Mouse (Mus musculus) limb, embryonic 15.5 days (tissue): ENCODE results near the gene A530016L24Rik. TPM values are rescaled to one million over a fixed set of nuclear protein-coding genes. Genes with fewer than 3 reads are reported as not detected.

Experiments
- ATAC-seq: fragments of 200-750 bp; cut with Nextera tagmentation; 2 replicates; pipeline ENCODE4 v1.8.0; 2017; ENCODE audit warnings: low read depth, moderate TSS enrichment; ENCODE audit not compliant: insufficient number of reproducible peaks, low FRiP score, low TSS enrichment
- H3K27ac ChIP-seq: fragments of 300-500 bp; sonication (generic); 2 replicates; pipeline ENCODE4 v1.5.1; 2015; ENCODE audit warnings: moderate library complexity, mild to moderate bottlenecking, inconsistent platforms
- H3K27me3 ChIP-seq: fragments of 300-500 bp; sonication (generic); 2 replicates; pipeline ENCODE4 v1.6.1; 2015; ENCODE audit warnings: inconsistent platforms
- H3K36me3 ChIP-seq: fragments of 300-500 bp; sonication (generic); 2 replicates; pipeline ENCODE4 v1.6.1; 2015; ENCODE audit warnings: inconsistent platforms
- H3K4me1 ChIP-seq: fragments of 300-500 bp; sonication (generic); 2 replicates; pipeline ENCODE4 v1.6.1; 2015; ENCODE audit warnings: inconsistent platforms
- H3K4me2 ChIP-seq: fragments of 300-500 bp; sonication (generic); 2 replicates; pipeline ENCODE4 v1.6.1; 2015; ENCODE audit warnings: mild to moderate bottlenecking, inconsistent platforms
- H3K4me3 ChIP-seq: fragments of 300-500 bp; sonication (generic); 2 replicates; pipeline ENCODE4 v1.5.1; 2015; ENCODE audit warnings: mild to moderate bottlenecking, inconsistent platforms
- H3K9ac ChIP-seq: fragments of 300-500 bp; sonication (generic); 2 replicates; pipeline ENCODE4 v1.6.1; 2015; ENCODE audit warnings: inconsistent platforms
- H3K9me3 ChIP-seq: fragments of 300-500 bp; sonication (generic); 2 replicates; pipeline ENCODE4 v1.6.1; 2016; ENCODE audit warnings: inconsistent platforms
- WGBS: fragments of 180-500 bp; shearing (Covaris S2); methylation state at CpG from one replicate; pipeline ENCODE4 v1.1.7; 2015; 5-methylcytosine and 5-hydroxymethylcytosine counted together
- polyA plus RNA-seq: library from polyadenylated mRNA; unstranded; fragments of >200 nt; fragmentation: Nextera tagmentation; extraction: Ambion mirVana; gene quantifications from 2 replicates; pipeline ENCODE4 v1.2.1, GENCODE M21; 2015

Gene A530016L24Rik
- polyA plus RNA-seq, result 0.47 and 0.50 TPM in 2 replicates

GRCm38 (mm10) chr12:112489134-112489533, at the start of gene A530016L24Rik:
TSS of gene A530016L24Rik (plus strand) at chr12:112489448.
- H3K36me3 ChIP-seq, result no peaks in the 10 kb centered on the region
- H3K4me1 ChIP-seq, result peaks cover 28% of the 10 kb centered on the region
- H3K9ac ChIP-seq, result no peak within 1 kb of the TSS
- no peak for ATAC-seq
- no peaks in the 10 kb centered on the region for H3K27me3 ChIP-seq
- H3K4me3 ChIP-seq, result no peak within 1 kb of the TSS
- H3K9me3 ChIP-seq, result no peaks in the 10 kb centered on the region
- WGBS, result 86% methylated on average over 8 of the region's 8 CpGs
- H3K27ac ChIP-seq, result peak within 1 kb of the TSS; percentile 71
- H3K4me2 ChIP-seq, result 0 out of 2 replicates have a peak within 1 kb of the TSS, but pooled peaks have one; percentile 0

DNA sequence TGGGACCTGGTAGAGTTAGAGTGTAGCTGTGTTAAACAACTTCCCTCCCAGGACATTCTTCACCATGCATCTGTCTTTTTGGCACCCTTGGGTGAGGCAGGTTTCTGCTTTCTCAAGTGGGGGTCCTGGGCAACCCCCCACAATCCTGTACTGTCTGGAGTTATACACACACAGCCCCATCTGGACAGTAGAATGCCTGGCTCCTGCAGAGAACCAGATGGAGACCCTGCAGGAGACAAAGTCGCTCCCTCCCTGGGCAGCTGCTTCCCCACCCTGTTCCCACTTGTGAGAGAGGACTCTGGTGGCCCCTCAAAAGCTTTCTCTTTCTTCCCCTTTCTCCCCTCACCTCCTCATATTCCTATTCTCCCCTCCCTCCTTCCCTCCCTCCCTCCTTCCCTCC, 49.3 kb upstream of the A530016L24Rik start:
- Histone ChIP-seq H3K4me2 (no peak overlapping the region), H3K4me3 (no peak overlapping the region), H3K9ac (no peak overlapping the region), H3K27me3 (no peaks in the 10 kb centered on the region), H3K27ac (no peak overlapping the region), H3K4me1 (peaks cover 10% of the 10 kb centered on the region), H3K36me3 (no peaks in the 10 kb centered on the region), H3K9me3 (no peaks in the 10 kb centered on the region)
- no peak for ATAC-seq
- 17% methylated on average over 1 of the region's 1 CpGs for WGBS

- no peak overlapping the region for H3K4me2 ChIP-seq
- WGBS, result 52% methylated on average over 18 of the region's 18 CpGs
These were observed 40.0 kb upstream of the A530016L24Rik start for GRCm38 (mm10) chr12:112449144-112449827.

GRCm38 (mm10) chr12:112449828-112450180, 39.4 kb upstream of the A530016L24Rik start:
- H3K4me3 ChIP-seq, result no peak overlapping the region
- H3K27me3 ChIP-seq, result no peaks in the 10 kb centered on the region
- H3K4me2 ChIP-seq, result no peak overlapping the region
- H3K4me1 ChIP-seq, result peaks cover 10% of the 10 kb centered on the region; the same call in 1 of the 2 replicates
- H3K27ac ChIP-seq, result peak overlapping the region; percentile 17; the same call in 1 of the 2 replicates
- whole genome bisulfite sequencing, result 43% methylated on average over 8 of the region's 8 CpGs
- no peak overlapping the region for H3K9ac ChIP-seq
- H3K9me3 ChIP-seq, result no peaks in the 10 kb centered on the region
- ATAC-seq, result no peak
- H3K36me3 ChIP-seq, result no peaks in the 10 kb centered on the region

More at GRCm38 (mm10) chr12:112449144-112449827, 40.0 kb upstream of the A530016L24Rik start:
- no peak for ATAC-seq
- H3K27ac ChIP-seq, result 0 out of 2 replicates have a peak overlapping the region, but pooled peaks have one; percentile 17
- no peaks in the 10 kb centered on the region for H3K9me3 ChIP-seq
- H3K4me3 ChIP-seq, result no peak overlapping the region
- no peak overlapping the region for H3K9ac ChIP-seq
- no peaks in the 10 kb centered on the region for H3K27me3 ChIP-seq
- H3K36me3 ChIP-seq, result no peaks in the 10 kb centered on the region
- peaks cover 10% of the 10 kb centered on the region; the same call in 1 of the 2 replicates for H3K4me1 ChIP-seq

- no peak overlapping the region for H3K27ac ChIP-seq
- H3K4me2 ChIP-seq, result no peak overlapping the region
- H3K27me3 ChIP-seq, result no peaks in the 10 kb centered on the region
- peaks cover 10% of the 10 kb centered on the region; the same call in 1 of the 2 replicates for H3K4me1 ChIP-seq
- no peaks in the 10 kb centered on the region for H3K36me3 ChIP-seq
- H3K4me3 ChIP-seq, result no peak overlapping the region
- no peak for ATAC-seq
- H3K9me3 ChIP-seq, result no peaks in the 10 kb centered on the region
- H3K9ac ChIP-seq, result no peak overlapping the region
- WGBS, result 37% methylated on average over 6 of the region's 6 CpGs
These were observed 38.4 kb upstream of the A530016L24Rik start for GRCm38 (mm10) chr12:112450883-112451282.

DNA sequence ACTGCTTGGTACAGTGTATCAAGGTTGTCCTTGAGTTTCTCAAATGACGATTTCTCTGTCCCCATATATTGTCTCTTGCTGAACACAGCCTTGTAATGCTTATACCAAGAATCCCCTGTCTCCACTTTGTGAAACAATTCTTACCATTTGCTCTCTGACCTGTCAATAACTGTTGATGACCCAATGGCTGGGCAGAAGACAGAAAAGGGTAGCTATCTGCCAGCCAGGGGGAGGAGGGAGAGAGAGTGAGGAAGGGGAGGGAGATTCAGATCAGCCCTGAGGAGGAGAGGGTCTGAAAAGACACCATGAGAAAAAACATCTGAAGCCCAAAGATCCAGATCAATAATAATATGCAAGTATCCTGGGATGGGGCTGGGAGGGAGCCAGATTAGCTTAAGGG, 37.9 kb upstream of the A530016L24Rik start:
- no peak for ATAC-seq
- WGBS, result 68% methylated on average over 1 of the region's 1 CpGs

DNA sequence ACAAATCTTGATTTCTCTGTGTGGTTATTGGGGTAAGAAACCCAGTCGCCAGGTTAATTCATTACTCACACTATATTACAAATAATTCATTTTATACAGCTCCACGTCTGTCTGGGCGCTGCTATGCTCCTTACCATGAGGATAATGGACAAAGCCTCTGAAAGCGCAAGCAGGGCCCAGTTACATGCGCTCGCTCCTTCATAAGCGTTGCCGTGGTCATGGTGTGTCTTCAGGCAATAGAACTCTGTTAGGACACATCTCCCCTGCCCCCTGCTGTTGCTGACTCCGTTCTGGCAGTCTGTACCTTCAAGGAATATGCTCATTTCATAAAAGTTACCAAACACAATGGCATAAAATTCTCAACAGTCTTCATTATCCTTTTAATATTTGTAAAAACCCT, 37.4 kb upstream of the A530016L24Rik start:
- Histone ChIP-seq H3K27ac (no peak overlapping the region), H3K9me3 (no peaks in the 10 kb centered on the region), H3K4me2 (no peak overlapping the region), H3K9ac (no peak overlapping the region), H3K4me3 (no peak overlapping the region), H3K36me3 (no peaks in the 10 kb centered on the region), H3K4me1 (peaks cover 14% of the 10 kb centered on the region; the same call in 1 of the 2 replicates), H3K27me3 (no peaks in the 10 kb centered on the region)
- WGBS, result 69% methylated on average over 9 of the region's 9 CpGs
- ATAC-seq, result no peak

More for the DNA sequence above, 37.9 kb upstream of the A530016L24Rik start:
- no peak overlapping the region for H3K9ac ChIP-seq
- H3K4me1 ChIP-seq, result peaks cover 14% of the 10 kb centered on the region; the same call in 1 of the 2 replicates
- H3K36me3 ChIP-seq, result no peaks in the 10 kb centered on the region
- no peak overlapping the region for H3K27ac ChIP-seq
- H3K4me3 ChIP-seq, result no peak overlapping the region
- no peaks in the 10 kb centered on the region for H3K27me3 ChIP-seq
- no peaks in the 10 kb centered on the region for H3K9me3 ChIP-seq
- no peak overlapping the region for H3K4me2 ChIP-seq

DNA sequence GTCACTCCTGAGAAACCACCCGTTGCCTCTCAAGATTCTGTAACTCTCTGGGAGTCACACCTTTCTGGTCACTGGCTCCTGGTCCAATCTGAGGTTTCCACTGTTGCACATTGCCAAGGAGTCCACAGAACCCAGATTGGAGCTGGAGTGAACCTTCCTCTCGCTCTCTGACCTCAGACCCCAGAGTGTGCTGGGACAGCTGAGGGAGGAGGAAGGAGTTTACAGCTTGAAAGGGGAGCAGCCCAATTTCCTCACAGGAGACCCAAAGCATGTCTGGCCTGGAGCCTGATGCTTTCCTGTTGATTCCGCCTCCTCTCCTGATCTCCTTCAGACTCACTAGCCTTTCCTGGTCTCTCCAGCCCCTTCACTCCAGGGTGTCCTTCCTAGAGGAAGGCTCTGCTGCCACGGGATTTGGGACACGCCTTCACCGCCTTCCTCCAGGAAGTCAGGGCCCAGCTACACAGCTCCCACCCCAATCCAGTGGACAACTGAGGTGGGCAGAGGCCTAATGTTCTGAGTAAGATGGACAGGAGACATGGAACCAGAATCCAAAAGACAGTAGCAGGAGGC, 33.0 kb upstream of the A530016L24Rik start:
- H3K27me3 ChIP-seq, result peaks cover 3% of the 10 kb centered on the region; the same call in 1 of the 2 replicates
- H3K4me1 ChIP-seq, result peaks cover 12% of the 10 kb centered on the region
- no peaks in the 10 kb centered on the region for H3K36me3 ChIP-seq
- no peak for ATAC-seq
- H3K9ac ChIP-seq, result no peak overlapping the region
- 74% methylated on average over 6 of the region's 6 CpGs for WGBS
- no peak overlapping the region for H3K4me2 ChIP-seq
- H3K9me3 ChIP-seq, result no peaks in the 10 kb centered on the region
- no peak overlapping the region for H3K27ac ChIP-seq
- no peak overlapping the region for H3K4me3 ChIP-seq

- ATAC-seq, result peak; percentile 41; the same call in 1 of the 2 replicates
- Histone ChIP-seq H3K27me3 (peaks cover 3% of the 10 kb centered on the region; the same call in 1 of the 2 replicates), H3K4me1 (peaks cover 17% of the 10 kb centered on the region), H3K4me2 (no peak overlapping the region), H3K9ac (no peak overlapping the region), H3K4me3 (no peak overlapping the region), H3K36me3 (no peaks in the 10 kb centered on the region), H3K27ac (no peak overlapping the region), H3K9me3 (no peaks in the 10 kb centered on the region)
- 37% methylated on average over 4 of the region's 4 CpGs for WGBS
These were observed 31.4 kb upstream of the A530016L24Rik start for GRCm38 (mm10) chr12:112457839-112458238.

- H3K4me3 ChIP-seq, result no peak overlapping the region
- H3K27ac ChIP-seq, result no peak overlapping the region
- no peaks in the 10 kb centered on the region for H3K36me3 ChIP-seq
- no peak for ATAC-seq
- H3K9me3 ChIP-seq, result no peaks in the 10 kb centered on the region
- peaks cover 3% of the 10 kb centered on the region; the same call in 1 of the 2 replicates for H3K27me3 ChIP-seq
- H3K4me1 ChIP-seq, result peaks cover 15% of the 10 kb centered on the region
- 24% methylated on average over 12 of the region's 12 CpGs for WGBS
- H3K9ac ChIP-seq, result no peak overlapping the region
- no peak overlapping the region for H3K4me2 ChIP-seq
These were observed 26.8 kb upstream of the A530016L24Rik start for GRCm38 (mm10) chr12:112462423-112462822.

GRCm38 (mm10) chr12:112463209-112463608, 26.0 kb upstream of the A530016L24Rik start:
- H3K27me3 ChIP-seq, result peaks cover 3% of the 10 kb centered on the region; the same call in 1 of the 2 replicates
- H3K4me3 ChIP-seq, result no peak overlapping the region
- H3K9ac ChIP-seq, result no peak overlapping the region
- H3K36me3 ChIP-seq, result no peaks in the 10 kb centered on the region
- WGBS, result 77% methylated on average over 4 of the region's 4 CpGs
- no peak overlapping the region for H3K27ac ChIP-seq
- H3K4me2 ChIP-seq, result no peak overlapping the region
- H3K9me3 ChIP-seq, result no peaks in the 10 kb centered on the region
- H3K4me1 ChIP-seq, result peaks cover 7% of the 10 kb centered on the region; the same call in 1 of the 2 replicates
- ATAC-seq, result no peak
